Mouse (Mus musculus) hindbrain, embryonic 16.5 days (tissue): ENCODE results near the gene 3100002H09Rik. TPM values are rescaled to one million over a fixed set of nuclear protein-coding genes. Genes with fewer than 3 reads are reported as not detected.

Experiments
- ATAC-seq: fragments of 200-750 bp; cut with Nextera tagmentation; 2 replicates; pipeline ENCODE4 v1.8.0; 2017; ENCODE audit warnings: moderate TSS enrichment, moderate library complexity
- H3K27ac ChIP-seq: fragments of 300-500 bp; sonication (generic); 2 replicates; pipeline ENCODE4 v1.5.1; 2014; ENCODE audit warnings: low read depth, mild to moderate bottlenecking, control low read depth, low read length, moderate library complexity
- H3K27me3 ChIP-seq: fragments of 300-500 bp; sonication (generic); replicated peaks from 2 replicates; pipeline ENCODE4 v1.6.1; 2014; ENCODE audit warnings: low read length; ENCODE audit not compliant: control insufficient read depth, insufficient read depth
- H3K36me3 ChIP-seq: fragments of 300-500 bp; sonication (generic); 2 replicates; pipeline ENCODE4 v1.6.1; 2014; ENCODE audit warnings: mild to moderate bottlenecking, low read length, moderate library complexity, mixed read lengths; ENCODE audit not compliant: control insufficient read depth, insufficient read depth
- H3K4me1 ChIP-seq: fragments of 300-500 bp; sonication (generic); 2 replicates; pipeline ENCODE4 v1.6.1; 2014; ENCODE audit warnings: low read depth, low read length; ENCODE audit not compliant: control insufficient read depth, insufficient read depth
- H3K4me2 ChIP-seq: fragments of 300-500 bp; sonication (generic); 2 replicates; pipeline ENCODE4 v1.6.1; 2014; ENCODE audit warnings: mild to moderate bottlenecking, low read length, control low read depth, moderate library complexity
- H3K4me3 ChIP-seq: fragments of 300-500 bp; sonication (generic); 2 replicates; pipeline ENCODE4 v1.5.1; 2014; ENCODE audit warnings: mild to moderate bottlenecking, low read length, control low read depth, moderate library complexity
- H3K9ac ChIP-seq: fragments of 300-500 bp; sonication (generic); 2 replicates; pipeline ENCODE4 v1.6.1; 2014; ENCODE audit warnings: low read depth, mild to moderate bottlenecking, control low read depth, low read length, moderate library complexity
- H3K9me3 ChIP-seq: fragments of 300-500 bp; sonication (generic); 2 replicates; pipeline ENCODE4 v1.6.1; 2014; ENCODE audit warnings: mild to moderate bottlenecking, low read length, moderate library complexity; ENCODE audit not compliant: control insufficient read depth
- WGBS: fragments of 180-500 bp; shearing (Covaris S2); extraction: QIAGEN DNeasy Blood & Tissue Kit; methylation state at CpG from one replicate; pipeline ENCODE4 v1.1.7; 2014; 5-methylcytosine and 5-hydroxymethylcytosine counted together
- polyA plus RNA-seq: library from polyadenylated mRNA; unstranded; fragments of >200 nt; fragmentation: Nextera tagmentation; extraction: Ambion mirVana; gene quantifications from 2 replicates; pipeline ENCODE4 v1.2.1, GENCODE M21; 2015

The 3100002H09Rik gene
- polyA plus RNA-seq, 1 experiment from 2014 or later = 0.36 TPM

DNA sequence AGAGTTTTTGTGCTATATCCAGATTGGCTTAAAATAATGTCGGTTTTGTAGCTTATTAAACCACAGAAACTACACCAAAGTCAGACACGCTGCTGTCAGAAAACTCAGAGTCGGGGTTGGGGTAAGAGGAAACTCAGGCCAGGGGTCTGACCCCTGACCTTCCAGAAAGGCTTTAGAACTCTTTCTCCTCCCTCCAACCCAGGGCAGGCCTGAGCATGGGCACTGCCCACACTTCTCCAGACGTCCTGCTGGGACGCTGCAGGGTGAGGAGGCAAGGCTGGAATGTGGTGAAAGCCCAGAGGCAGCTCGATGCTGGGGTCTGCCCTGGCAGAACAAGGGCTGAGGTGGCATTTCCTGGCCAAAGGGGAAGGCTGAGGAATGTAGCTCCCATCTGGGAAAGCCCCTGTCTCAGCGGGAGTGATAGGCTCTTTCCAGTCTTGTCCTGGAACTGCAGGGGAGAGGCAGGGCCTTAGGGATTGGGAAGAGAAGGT lies 34.6 kb downstream of the 3100002H09Rik start:
- ATAC-seq = no peak
- H3K27ac ChIP-seq = no peak overlapping the region
- peak overlapping the region; percentile 56 for H3K4me3 ChIP-seq
- peak overlapping the region; percentile 100 for H3K4me2 ChIP-seq
- H3K36me3 ChIP-seq = no peaks in the 10 kb centered on the region
- H3K4me1 ChIP-seq = peaks cover 14% of the 10 kb centered on the region
- H3K9ac ChIP-seq = no peak overlapping the region; the same call in 1 of the 2 replicates
- H3K9me3 ChIP-seq = no peaks in the 10 kb centered on the region
- WGBS = 7% methylated on average over 7 of the region's 7 CpGs
- peaks cover 40% of the 10 kb centered on the region for H3K27me3 ChIP-seq

DNA sequence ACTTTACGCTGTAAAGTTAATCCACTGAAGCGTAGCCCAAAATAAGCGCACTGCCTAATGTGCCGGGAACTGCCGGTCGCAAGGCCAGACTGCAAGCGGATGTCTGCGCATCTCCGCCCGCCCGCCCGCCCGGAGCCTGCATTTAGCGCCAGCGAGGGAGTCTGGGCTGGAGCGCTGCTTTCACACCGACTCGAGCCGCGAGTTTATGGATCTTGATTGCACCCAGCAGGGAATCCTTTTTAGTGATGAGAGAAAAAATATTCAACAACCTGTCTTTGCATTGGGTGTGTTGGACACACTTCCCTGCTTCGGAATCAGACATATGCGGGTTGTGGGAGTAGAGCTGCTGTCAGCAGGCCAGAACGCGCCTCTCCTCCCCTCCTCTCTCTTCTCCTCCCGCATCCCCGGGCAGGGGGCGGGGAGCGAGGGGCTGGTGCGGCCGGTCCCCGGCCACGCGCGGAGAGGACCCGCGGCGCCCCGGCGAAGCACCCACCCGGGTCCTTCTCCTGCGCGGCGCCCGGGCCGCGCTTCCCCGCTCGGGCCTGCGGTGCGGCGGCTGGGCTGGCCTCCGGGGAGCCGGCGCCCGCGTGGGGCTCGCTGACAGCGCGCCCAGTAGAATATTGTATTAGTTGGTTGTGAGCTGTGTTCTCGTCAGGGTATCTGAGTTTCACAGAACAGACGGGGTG lies 35.2 kb downstream of the 3100002H09Rik start:
- H3K36me3 ChIP-seq = no peaks in the 10 kb centered on the region
- peak overlapping the region; percentile 100 for H3K4me2 ChIP-seq
- H3K9ac ChIP-seq = peak overlapping the region; percentile 74
- H3K4me3 ChIP-seq = peak overlapping the region; percentile 56
- 0% methylated on average over 57 of the region's 61 CpGs for WGBS
- peaks cover 14% of the 10 kb centered on the region for H3K4me1 ChIP-seq
- H3K27me3 ChIP-seq = peaks cover 38% of the 10 kb centered on the region
- no peaks in the 10 kb centered on the region for H3K9me3 ChIP-seq
- peak; percentile 77 for ATAC-seq
- no peak overlapping the region for H3K27ac ChIP-seq

DNA sequence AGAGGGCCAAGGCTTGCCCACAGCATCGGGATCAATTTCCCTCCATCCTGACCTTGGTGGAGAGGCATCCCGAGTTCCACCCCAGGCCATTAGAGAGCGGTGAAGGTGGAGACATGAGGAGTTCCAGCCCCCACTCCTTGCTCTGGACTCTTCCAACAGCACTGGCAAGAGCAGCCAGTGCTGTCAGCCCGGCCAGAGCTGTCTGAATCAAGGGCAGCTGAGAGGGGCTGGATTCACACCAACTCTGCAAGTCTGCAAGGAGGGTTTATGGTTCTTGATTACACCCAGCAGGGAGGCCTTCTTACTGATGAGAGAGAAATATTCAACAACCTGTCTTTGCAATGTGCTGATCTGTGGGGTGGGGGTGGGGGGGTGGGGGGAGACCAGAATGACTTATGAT lies 37.0 kb downstream of the 3100002H09Rik start:
- Histone ChIP-seq H3K36me3 (no peaks in the 10 kb centered on the region), H3K4me1 (peaks cover 14% of the 10 kb centered on the region), H3K27me3 (peaks cover 38% of the 10 kb centered on the region), H3K27ac (no peak overlapping the region), H3K4me2 (no peak overlapping the region), H3K4me3 (no peak overlapping the region), H3K9me3 (no peaks in the 10 kb centered on the region), H3K9ac (no peak overlapping the region)
- ATAC-seq = 0 out of 2 replicates have a peak, but pooled peaks have one; percentile 31
- WGBS = 72% methylated on average over 4 of the region's 4 CpGs

DNA sequence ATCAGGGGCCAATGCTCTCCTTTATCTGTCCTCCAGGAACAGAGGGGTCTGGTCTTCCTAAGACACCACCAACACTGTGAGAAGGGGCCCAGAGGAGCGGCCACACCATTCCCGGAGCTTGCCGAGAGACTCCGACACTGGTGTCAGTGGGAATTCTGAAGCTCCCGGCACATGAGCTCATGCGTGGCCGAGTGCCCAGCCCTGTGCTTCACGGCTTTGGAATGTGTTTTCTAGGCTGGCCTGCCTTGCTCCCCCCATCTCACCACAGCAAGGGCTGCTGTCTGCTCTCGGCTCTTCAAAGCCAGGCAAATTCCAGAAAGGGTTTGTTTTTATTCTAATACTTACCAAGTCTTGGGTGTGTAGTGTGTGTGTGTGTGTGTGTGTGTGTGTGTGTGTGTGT lies 39.6 kb downstream of the 3100002H09Rik start:
- H3K4me3 ChIP-seq = no peak overlapping the region
- no peaks in the 10 kb centered on the region for H3K9me3 ChIP-seq
- peaks cover 12% of the 10 kb centered on the region for H3K4me1 ChIP-seq
- no peak overlapping the region for H3K9ac ChIP-seq
- ATAC-seq = no peak
- no peak overlapping the region for H3K27ac ChIP-seq
- H3K4me2 ChIP-seq = no peak overlapping the region
- H3K36me3 ChIP-seq = no peaks in the 10 kb centered on the region
- 72% methylated on average over 9 of the region's 9 CpGs for WGBS
- H3K27me3 ChIP-seq = peaks cover 25% of the 10 kb centered on the region

DNA sequence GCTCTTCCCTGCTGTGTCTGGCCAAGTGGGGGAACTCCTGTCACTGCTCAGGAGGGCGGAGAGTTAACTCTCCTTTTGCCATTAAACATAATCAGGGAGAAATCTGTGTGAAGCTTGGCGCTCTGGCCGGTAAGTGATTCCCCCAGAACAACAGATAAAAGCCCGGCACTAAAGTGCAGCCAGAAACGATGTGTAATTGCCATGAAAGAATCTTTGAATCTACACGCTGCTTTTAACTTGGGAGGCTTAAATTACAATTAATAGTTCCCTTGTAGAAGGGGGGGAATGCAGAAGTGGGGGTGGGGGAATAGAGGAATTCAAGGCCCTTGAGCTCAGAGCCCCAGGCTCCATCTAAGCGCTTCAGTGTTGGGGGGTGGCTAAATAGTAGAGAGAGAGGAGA lies 40.9 kb downstream of the 3100002H09Rik start:
- WGBS = 28% methylated on average over 7 of the region's 7 CpGs

DNA sequence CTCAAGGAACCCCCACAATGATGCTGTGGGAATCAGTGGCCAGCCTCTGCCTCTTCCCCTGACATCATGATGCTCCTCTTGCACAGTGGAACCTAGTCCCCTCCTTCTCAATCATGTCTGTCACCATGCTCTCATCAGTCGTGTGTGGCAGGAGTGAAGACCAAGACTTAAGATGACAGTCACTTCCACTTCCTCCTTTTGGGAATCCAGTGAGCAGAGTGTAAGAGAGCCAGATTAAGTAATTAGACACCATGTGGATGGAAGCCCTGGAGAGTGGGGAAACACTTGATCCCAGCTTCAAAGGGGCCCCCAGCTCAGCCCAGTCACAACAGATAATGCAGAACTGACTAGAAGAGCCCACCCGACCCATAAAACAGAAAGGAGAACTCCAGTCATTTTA lies 47.2 kb downstream of the 3100002H09Rik start:
- peaks cover 3% of the 10 kb centered on the region; the same call in 1 of the 2 replicates for H3K4me1 ChIP-seq
- no peak for ATAC-seq
- no peak overlapping the region for H3K4me2 ChIP-seq
- H3K36me3 ChIP-seq = no peaks in the 10 kb centered on the region
- no peak overlapping the region for H3K4me3 ChIP-seq
- no peaks in the 10 kb centered on the region for H3K27me3 ChIP-seq
- 63% methylated on average over 2 of the region's 2 CpGs for WGBS
- no peak overlapping the region for H3K27ac ChIP-seq
- no peak overlapping the region for H3K9ac ChIP-seq
- H3K9me3 ChIP-seq = no peaks in the 10 kb centered on the region

More for the DNA sequence above, 40.9 kb downstream of the 3100002H09Rik start:
- Histone ChIP-seq H3K4me1 (no peaks in the 10 kb centered on the region; the same call in 1 of the 2 replicates), H3K9ac (no peak overlapping the region), H3K27ac (no peak overlapping the region), H3K9me3 (no peaks in the 10 kb centered on the region), H3K4me3 (no peak overlapping the region), H3K4me2 (no peak overlapping the region), H3K36me3 (no peaks in the 10 kb centered on the region), H3K27me3 (peaks cover 20% of the 10 kb centered on the region)
- ATAC-seq = no peak

DNA sequence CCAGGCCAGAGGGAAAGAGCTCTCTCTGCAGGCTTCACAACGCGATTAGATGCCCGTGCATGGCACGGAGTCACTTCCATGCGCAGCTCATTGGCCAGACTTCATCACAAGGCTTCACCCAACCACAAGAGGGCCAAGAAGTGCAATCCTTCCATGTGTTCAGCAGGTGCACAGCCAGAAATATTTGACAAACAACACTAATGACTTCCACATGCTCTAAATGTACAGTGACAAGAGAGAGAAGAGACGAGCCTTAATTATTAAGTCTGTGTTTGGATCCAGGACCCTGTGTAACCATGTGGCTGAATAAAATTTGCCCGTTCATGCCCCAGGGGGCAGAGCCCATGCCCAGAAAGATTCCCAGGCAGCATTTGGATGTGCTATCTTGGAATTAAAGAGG lies 47.9 kb downstream of the 3100002H09Rik start:
- peak; percentile 61 for ATAC-seq
- 37% methylated on average over 7 of the region's 7 CpGs for WGBS
- Histone ChIP-seq H3K9me3 (no peaks in the 10 kb centered on the region), H3K4me3 (no peak overlapping the region), H3K36me3 (no peaks in the 10 kb centered on the region), H3K27me3 (no peaks in the 10 kb centered on the region), H3K4me2 (no peak overlapping the region), H3K9ac (no peak overlapping the region), H3K27ac (no peak overlapping the region), H3K4me1 (peaks cover 3% of the 10 kb centered on the region; the same call in 1 of the 2 replicates)

Other genes starting within 250 kb of the 3100002H09Rik start
- gene Pou3f1, start 46.0 kb upstream of the 3100002H09Rik start, polyA plus RNA-seq = 3.0 and 6.7 TPM in 2 replicates
- gene Utp11, start 82.8 kb upstream of the 3100002H09Rik start, polyA plus RNA-seq = 37.9 TPM in 2 replicates
- gene Fhl3, start 89.9 kb upstream of the 3100002H09Rik start, polyA plus RNA-seq = 1.5 and 2.1 TPM in 2 replicates
- gene Sf3a3, start 104.0 kb upstream of the 3100002H09Rik start, polyA plus RNA-seq = 86.1 and 93.2 TPM in 2 replicates
- 18.4 and 23.7 TPM in 2 replicates for gene Inpp5b, start 131.0 kb upstream of the 3100002H09Rik start, polyA plus RNA-seq
- gene Mtf1, start 191.3 kb upstream of the 3100002H09Rik start, polyA plus RNA-seq = 11.5 and 14.0 TPM in 2 replicates
- 42.6 and 43.0 TPM in 2 replicates for gene Yrdc, start 239.9 kb upstream of the 3100002H09Rik start, polyA plus RNA-seq
- gene 1110065P20Rik, start 240.4 kb upstream of the 3100002H09Rik start, polyA plus RNA-seq = 92.7 and 102 TPM in 2 replicates